Mouse (Mus musculus) hindbrain, postnatal 0 days (tissue): ENCODE results near the gene Pitpnm1. TPM values are rescaled to one million over a fixed set of nuclear protein-coding genes. Genes with fewer than 3 reads are reported as not detected.
A peak's percentile ranks its signal among the peaks of the same experiment; 100 is the strongest.
"Not testable (repeated sequence)": the region's sequence is repeated elsewhere in the genome, so short reads cannot be mapped to it uniquely, and the experiment has no call there.

Source experiments
- ATAC-seq: fragments of 200-750 bp; cut with Nextera tagmentation; 2 replicates; pipeline ENCODE4 v1.8.0; 2017; ENCODE audit warnings: mild to moderate bottlenecking, moderate TSS enrichment, moderate library complexity
- DNase-seq: peaks from one replicate; pipeline ENCODE4 v3.0.0-alpha.2; 2015; ENCODE audit warnings: low spot score
- H3K27ac ChIP-seq: fragments of 300-500 bp; sonication (generic); 2 replicates; pipeline ENCODE4 v1.5.1; 2014; ENCODE audit warnings: mild to moderate bottlenecking
- H3K27me3 ChIP-seq: fragments of 300-500 bp; sonication (generic); 2 replicates; pipeline ENCODE4 v1.6.1; 2014; ENCODE audit warnings: low read length, mixed read lengths; ENCODE audit not compliant: insufficient read depth
- H3K36me3 ChIP-seq: fragments of 300-500 bp; sonication (generic); 2 replicates; pipeline ENCODE4 v1.6.1; 2014; ENCODE audit warnings: low read length, mixed read lengths; ENCODE audit not compliant: insufficient read depth
- H3K4me1 ChIP-seq: fragments of 300-500 bp; sonication (generic); 2 replicates; pipeline ENCODE4 v1.6.1; 2014; ENCODE audit warnings: antibody characterized with exemption, low read length, mixed read lengths; ENCODE audit not compliant: insufficient read depth
- H3K4me2 ChIP-seq: fragments of 300-500 bp; sonication (generic); 2 replicates; pipeline ENCODE4 v1.6.1; 2014; ENCODE audit warnings: low read depth, mild to moderate bottlenecking, low read length, moderate library complexity, mixed read lengths
- H3K4me3 ChIP-seq: fragments of 300-500 bp; sonication (generic); 2 replicates; pipeline ENCODE4 v1.5.1; 2014; ENCODE audit warnings: low read length
- H3K9ac ChIP-seq: fragments of 300-500 bp; sonication (generic); replicated peaks from 2 replicates; pipeline ENCODE4 v1.6.1; 2014; ENCODE audit warnings: mild to moderate bottlenecking, low read length, moderate library complexity, mixed read lengths
- H3K9me3 ChIP-seq: fragments of 300-500 bp; sonication (generic); 2 replicates; pipeline ENCODE4 v1.6.1; 2016; ENCODE audit warnings: low read length, mixed read lengths
- CTCF ChIP-seq: IDR thresholded peaks from 2 replicates; pipeline ENCODE4 v1.5.1; 2016; ENCODE audit warnings: antibody characterized with exemption, control low read depth, low read depth
- whole genome bisulfite sequencing: fragments of 180-500 bp; shearing (Covaris S2); extraction: QIAGEN DNeasy Blood & Tissue Kit; methylation state at CpG from one replicate; pipeline ENCODE4 v1.1.7; 2014; 5-methylcytosine and 5-hydroxymethylcytosine counted together
- polyA plus RNA-seq: library from polyadenylated mRNA; unstranded; fragments of >200 nt; fragmentation: Nextera tagmentation; extraction: Ambion mirVana; gene quantifications from 2 replicates; pipeline ENCODE4 v1.2.1, GENCODE M21; 2015
- total RNA-seq: library from RNA; depleted of rRNA; stranded (reverse); fragments of >200 nt; gene quantifications from 2 replicates; pipeline ENCODE4 v1.2.3, GENCODE M21; 2014

The Pitpnm1 gene
- total and polyA plus RNA-seq, 2 experiments from 2014 or later = 91.9 to 142 TPM

GRCm38 (mm10) chr19:4121097-4121805, 21.5 kb downstream of the Pitpnm1 start:
- no peak for TF ChIP-seq CTCF
- peak overlapping the region; percentile 41 for H3K4me3 ChIP-seq
- H3K27ac ChIP-seq = peak overlapping the region; percentile 87
- H3K4me2 ChIP-seq = peak overlapping the region; percentile 50
- H3K9me3 ChIP-seq = no peaks in the 10 kb centered on the region
- H3K36me3 ChIP-seq = no peaks in the 10 kb centered on the region; the same call in 1 of the 2 replicates
- no peaks in the 10 kb centered on the region for H3K27me3 ChIP-seq
- ATAC-seq = peak; percentile 83
- peaks cover 8% of the 10 kb centered on the region for H3K4me1 ChIP-seq
- DNase-seq = peak; percentile 99
- WGBS = 2% methylated on average over 38 of the region's 38 CpGs
- peak overlapping the region; percentile 50 for H3K9ac ChIP-seq

- H3K4me2 ChIP-seq = peak overlapping the region; percentile 27; the same call in 1 of the 2 replicates
- not testable (repeated sequence) for H3K9ac ChIP-seq, DNase-seq, H3K27me3 ChIP-seq, ATAC-seq, H3K4me3 ChIP-seq, H3K9me3 ChIP-seq, H3K36me3 ChIP-seq
- 0 out of 2 replicates have a peak overlapping the region, but pooled peaks have one; percentile 87 for H3K27ac ChIP-seq
- 58% methylated on average over 6 of the region's 6 CpGs for WGBS
- peaks cover 12% of the 10 kb centered on the region for H3K4me1 ChIP-seq
Observed at GRCm38 (mm10) chr19:4121896-4122295, 22.1 kb downstream of the Pitpnm1 start.

GRCm38 (mm10) chr19:4122411-4123370, 22.9 kb downstream of the Pitpnm1 start:
- WGBS = 86% methylated on average over 7 of the region's 7 CpGs
- ATAC-seq = no peak
- no peak for TF ChIP-seq CTCF

GRCm38 (mm10) chr19:4124432-4124831, 24.6 kb downstream of the Pitpnm1 start:
- Histone ChIP-seq H3K4me2 (no peak overlapping the region), H3K27me3 (no peaks in the 10 kb centered on the region), H3K9ac (no peak overlapping the region), H3K27ac (no peak overlapping the region), H3K36me3 (peaks cover 8% of the 10 kb centered on the region; the same call in 1 of the 2 replicates), H3K4me3 (no peak overlapping the region), H3K9me3 (no peaks in the 10 kb centered on the region), H3K4me1 (peaks cover 15% of the 10 kb centered on the region)
- WGBS = 82% methylated on average over 4 of the region's 4 CpGs
- DNase-seq (no peak), ATAC-seq (no peak)
- no peak for TF ChIP-seq CTCF

More at GRCm38 (mm10) chr19:4122411-4123370, 22.9 kb downstream of the Pitpnm1 start:
- no peaks in the 10 kb centered on the region for H3K27me3 ChIP-seq
- H3K9me3 ChIP-seq = no peaks in the 10 kb centered on the region
- H3K27ac ChIP-seq = no peak overlapping the region
- H3K36me3 ChIP-seq = peaks cover 1% of the 10 kb centered on the region; the same call in 1 of the 2 replicates
- H3K9ac ChIP-seq = no peak overlapping the region
- no peak overlapping the region for H3K4me3 ChIP-seq
- H3K4me2 ChIP-seq = no peak overlapping the region
- peaks cover 15% of the 10 kb centered on the region for H3K4me1 ChIP-seq
- no peak for DNase-seq

- not testable (repeated sequence) for H3K27me3 ChIP-seq, H3K9me3 ChIP-seq
- peak overlapping the region; percentile 84 for H3K4me3 ChIP-seq
- H3K4me1 ChIP-seq = peaks cover 13% of the 10 kb centered on the region
- peak overlapping the region; percentile 92; the same call in 1 of the 2 replicates for H3K9ac ChIP-seq
- WGBS = 9% methylated on average over 4 of the region's 4 CpGs
- DNase-seq (peak; percentile 30), ATAC-seq (peak; percentile 46)
- H3K36me3 ChIP-seq = peaks cover 12% of the 10 kb centered on the region
- peak overlapping the region; percentile 70 for H3K4me2 ChIP-seq
- peak overlapping the region; percentile 86 for H3K27ac ChIP-seq
Observed at GRCm38 (mm10) chr19:4125268-4125667, 25.5 kb downstream of the Pitpnm1 start.

- peak within 1 kb of the TSS; percentile 86 for H3K27ac ChIP-seq
- H3K36me3 ChIP-seq = peaks cover 14% of the 10 kb centered on the region
- no peaks in the 10 kb centered on the region for H3K9me3 ChIP-seq
- H3K27me3 ChIP-seq = no peaks in the 10 kb centered on the region
- DNase-seq (peak; percentile 99), ATAC-seq (peak; percentile 96)
- peak; percentile 72 for TF ChIP-seq CTCF
- peak within 1 kb of the TSS; percentile 92 for H3K9ac ChIP-seq
- peak within 1 kb of the TSS; percentile 84 for H3K4me3 ChIP-seq
- H3K4me2 ChIP-seq = peak within 1 kb of the TSS; percentile 70
- peaks cover 7% of the 10 kb centered on the region; the same call in 1 of the 2 replicates for H3K4me1 ChIP-seq
- 2% methylated on average over 59 of the region's 64 CpGs for WGBS
Observed at GRCm38 (mm10) chr19:4125741-4126696, 26.2 kb downstream of the Pitpnm1 start, which contains the start of gene Aip. Gene Aip (minus strand): TSS chr19:4125858.
